Mouse (Mus musculus): ENCODE measurements around the gene A930004D18Rik.

- TF ChIP-seq POLR2AphosphoS2 (IDR thresholded peaks at IDR 0.05; ENCODE audit: low read length) (no peak), EP300 (IDR thresholded peaks at IDR 0.05; ENCODE audit: low read depth in 1 of 2, low read length in 2 of 2) (no peak), MAX (IDR thresholded peaks at IDR 0.05; ENCODE audit: low read length) (no peak), CTCF (IDR thresholded peaks at IDR 0.05 in 2 of 3, conservative IDR thresholded peaks at IDR 0.05 in 1 of 3; ENCODE audit: control insufficient read depth in 1 of 3, insufficient read depth in 1 of 3, low read depth in 2 of 3, low read length in 3 of 3, poor library complexity in 1 of 3, severe bottlenecking in 1 of 3) (no peak), USF1 (IDR thresholded peaks at IDR 0.05; ENCODE audit: low read depth, low read length) (no peak), POLR2A (IDR thresholded peaks at IDR 0.05; ENCODE audit: control insufficient read depth in 1 of 2, insufficient read depth in 1 of 2, low read depth in 1 of 2, low read length in 2 of 2, poor library complexity in 1 of 2) (no peak), SIN3A (IDR thresholded peaks at IDR 0.05; ENCODE audit: low read length) (no peak), TBP (IDR thresholded peaks at IDR 0.05; ENCODE audit: low read depth, low read length) (no peak), TAL1 (IDR thresholded peaks at IDR 0.05; ENCODE audit: low read length) (no peak), MAFK (IDR thresholded peaks at IDR 0.05; ENCODE audit: borderline replicate concordance, low read depth, low read length) (no peak), MAZ (IDR thresholded peaks at IDR 0.05; ENCODE audit: low read depth, low read length) (no peak), RAD21 (IDR thresholded peaks at IDR 0.05; ENCODE audit: low read depth, low read length) (no peak)
Measured at GRCm38 (mm10) chr2:17989562-17989961, 48.0 kb downstream of the A930004D18Rik start.
